Mouse (Mus musculus) G1E (cell line): ENCODE results near the gene Trmt1. TPM values are rescaled to one million over a fixed set of nuclear protein-coding genes. Genes with fewer than 3 reads are reported as not detected.

Source experiments
- ATAC-seq: 2 replicates; pipeline ENCODE4 v1.8.0; 2016; ENCODE audit warnings: mild to moderate bottlenecking; ENCODE audit not compliant: insufficient number of reproducible peaks, poor library complexity, low FRiP score, severe bottlenecking; ENCODE audit errors: extremely low read depth
- DNase-seq: peaks from one replicate; pipeline ENCODE4 v3.0.0; 2012; ENCODE audit warnings: low spot score
- H3K27me3 ChIP-seq: 2 replicates; pipeline ENCODE4 v1.6.1; 2012; ENCODE audit warnings: mild to moderate bottlenecking, low read length, inconsistent platforms; ENCODE audit not compliant: insufficient read depth
- H3K36me3 ChIP-seq: replicated peaks from 2 replicates; pipeline ENCODE3; 2012; ENCODE audit warnings: mild to moderate bottlenecking, inconsistent platforms
- H3K4me1 ChIP-seq: 2 replicates; pipeline ENCODE4 v1.6.1; 2012; ENCODE audit warnings: low read depth, low read length, inconsistent platforms, mixed read lengths; ENCODE audit not compliant: insufficient read depth
- H3K4me3 ChIP-seq: 2 replicates; pipeline ENCODE4 v1.5.1; 2012; ENCODE audit warnings: low read depth, mild to moderate bottlenecking, inconsistent platforms, low read length, moderate library complexity, mixed read lengths
- H3K9me3 ChIP-seq: replicated peaks from 2 replicates; pipeline ENCODE4 v1.6.1; 2012; ENCODE audit warnings: inconsistent platforms
- CTCF ChIP-seq: IDR thresholded peaks from 2 replicates; pipeline ENCODE4 v1.5.1; 2012; ENCODE audit warnings: low read depth, low read length, inconsistent platforms, mixed read lengths
- GATA1 ChIP-seq: IDR thresholded peaks from 2 replicates; pipeline ENCODE4 v1.6.1; 2012; ENCODE audit warnings: borderline replicate concordance, low read length, inconsistent platforms, mixed read lengths
- GATA2 ChIP-seq: IDR thresholded peaks from 2 replicates; pipeline ENCODE4 v1.6.1; 2012; ENCODE audit warnings: low read depth, low read length, inconsistent platforms, borderline replicate concordance
- POLR2AphosphoS5 ChIP-seq: IDR thresholded peaks from 2 replicates; pipeline ENCODE4 v1.6.1; 2012; ENCODE audit warnings: low read depth, low read length, inconsistent platforms; ENCODE audit not compliant: insufficient replicate concordance
- TAL1 ChIP-seq: conservative IDR thresholded peaks from 2 replicates; pipeline ENCODE4 v1.6.1; 2012; ENCODE audit warnings: low read depth, low read length, inconsistent platforms, mixed read lengths
- polyA plus RNA-seq: library from polyadenylated mRNA; stranded (reverse); fragments of >175 nt; gene quantifications from 2 replicates; pipeline ENCODE4 v1.2.3, GENCODE M21; 2012
- total RNA-seq, 2 experiments: library from RNA; stranded (forward) in 1 of 2; stranded (reverse) in 1 of 2; fragments of 200-1000 nt in 1 of 2; fragments of >200 nt in 1 of 2; fragmentation: Nextera tagmentation in 1 of 2; gene quantifications; 2 replicates each; pipeline ENCODE4 v1.2.3; 2014 to 2017

Gene Trmt1
- total and polyA plus RNA-seq, 3 experiments: 64.9 to 244 (median 68.2) TPM

- peak; percentile 73 for DNase-seq
- no peak for TF ChIP-seq POLR2AphosphoS5
- no peak for TF ChIP-seq CTCF
- TF ChIP-seq GATA1: no peak
- TF ChIP-seq TAL1: no peak
- no peak for TF ChIP-seq GATA2
- H3K9me3 ChIP-seq: no peaks in the 10 kb centered on the region
- no peaks in the 10 kb centered on the region for H3K27me3 ChIP-seq
- H3K36me3 ChIP-seq: peaks cover 57% of the 10 kb centered on the region
- peaks cover 65% of the 10 kb centered on the region for H3K4me1 ChIP-seq
- peak overlapping the region; percentile 88 for H3K4me3 ChIP-seq
- 0 out of 2 replicates have a peak, but pooled peaks have one; percentile 15 for ATAC-seq
These were observed 1.0 kb downstream of the Trmt1 start for GRCm38 (mm10) chr8:84687003-84687704.

- H3K4me1 ChIP-seq: peaks cover 65% of the 10 kb centered on the region
- peak; percentile 73 for DNase-seq
These were observed 1.6 kb downstream of the Trmt1 start, which contains the start of gene Nacc1 for GRCm38 (mm10) chr8:84687705-84688100. Gene Nacc1 (minus strand): TSS chr8:84687862.

GRCm38 (mm10) chr8:84689091-84689915 is 3.2 kb downstream of the Trmt1 start:
- H3K9me3 ChIP-seq: no peaks in the 10 kb centered on the region
- H3K4me3 ChIP-seq: peak overlapping the region; percentile 88
- peaks cover 58% of the 10 kb centered on the region for H3K4me1 ChIP-seq
- peaks cover 57% of the 10 kb centered on the region for H3K36me3 ChIP-seq
- DNase-seq (peak; percentile 61), ATAC-seq (peak; percentile 37; the same call in 1 of the 2 replicates)
- no peaks in the 10 kb centered on the region for H3K27me3 ChIP-seq
- no peak for TF ChIP-seq GATA2
- TF ChIP-seq POLR2AphosphoS5: no peak
- TF ChIP-seq TAL1: no peak

More at GRCm38 (mm10) chr8:84687705-84688100, 1.6 kb downstream of the Trmt1 start, which contains the start of gene Nacc1:
- peak within 1 kb of the TSS; percentile 88 for H3K4me3 ChIP-seq
- TF ChIP-seq POLR2AphosphoS5 (no peak), GATA1 (no peak), CTCF (no peak), TAL1 (no peak), GATA2 (no peak)
- ATAC-seq: peak; percentile 35; the same call in 1 of the 2 replicates
- no peaks in the 10 kb centered on the region for H3K9me3 ChIP-seq
- peaks cover 57% of the 10 kb centered on the region for H3K36me3 ChIP-seq
- H3K27me3 ChIP-seq: no peaks in the 10 kb centered on the region

GRCm38 (mm10) chr8:84693332-84693731 is 7.2 kb downstream of the Trmt1 start:
- no peak for TF ChIP-seq TAL1
- TF ChIP-seq GATA2: no peak
- no peak for TF ChIP-seq CTCF
- no peak for TF ChIP-seq GATA1
- peaks cover 60% of the 10 kb centered on the region for H3K4me1 ChIP-seq
- no peaks in the 10 kb centered on the region for H3K9me3 ChIP-seq
- H3K4me3 ChIP-seq: no peak overlapping the region
- H3K27me3 ChIP-seq: no peaks in the 10 kb centered on the region
- no peak for DNase-seq
- ATAC-seq: no peak
- peaks cover 80% of the 10 kb centered on the region for H3K36me3 ChIP-seq

GRCm38 (mm10) chr8:84695140-84695539 is 9.0 kb downstream of the Trmt1 start:
- Histone ChIP-seq H3K36me3 (peaks cover 99% of the 10 kb centered on the region), H3K4me1 (peaks cover 67% of the 10 kb centered on the region), H3K4me3 (no peak overlapping the region), H3K27me3 (no peaks in the 10 kb centered on the region), H3K9me3 (no peaks in the 10 kb centered on the region)
- TF ChIP-seq TAL1 (no peak), POLR2AphosphoS5 (no peak), CTCF (no peak), GATA1 (no peak), GATA2 (no peak)
- no peak for DNase-seq
- ATAC-seq: no peak

- H3K27me3 ChIP-seq: no peaks in the 10 kb centered on the region
- no peaks in the 10 kb centered on the region for H3K9me3 ChIP-seq
- peaks cover 85% of the 10 kb centered on the region for H3K36me3 ChIP-seq
- DNase-seq (no peak), ATAC-seq (no peak)
- no peak overlapping the region; the same call in 1 of the 2 replicates for H3K4me3 ChIP-seq
- peaks cover 63% of the 10 kb centered on the region for H3K4me1 ChIP-seq
- TF ChIP-seq GATA1: no peak
- peak; percentile 38 for TF ChIP-seq CTCF
These were observed 11.3 kb downstream of the Trmt1 start for GRCm38 (mm10) chr8:84697166-84698130.
